Mouse (Mus musculus) CD8-positive naive resting alpha-beta T cell, adult 2 months (primary cell): ENCODE measurements around the gene 3110082I17Rik.

ENCODE experiments used
- DNase-seq, 2 experiments: peaks; one replicate each; pipeline ENCODE4 v3.0.0; 2022; ENCODE audit warnings: low read depth in 2 of 2, low spot score in 2 of 2

Gene 3110082I17Rik

GRCm38 (mm10) chr5:139380385-139381248 is 79.7 kb downstream of the 3110082I17Rik start:
- peak in 1 of 2 experiments; percentile 44 for DNase-seq

GRCm38 (mm10) chr5:139379771-139380384 is 80.4 kb downstream of the 3110082I17Rik start:
- no peak for DNase-seq

GRCm38 (mm10) chr5:139378986-139379629 is 81.2 kb downstream of the 3110082I17Rik start:
- no peak for DNase-seq

GRCm38 (mm10) chr5:139378271-139378556 is 82.1 kb downstream of the 3110082I17Rik start:
- DNase-seq: no peak

- DNase-seq: peak in 1 of 2 experiments; percentile 43
Measured at GRCm38 (mm10) chr5:139377468-139378270, 82.7 kb downstream of the 3110082I17Rik start, which contains the start of gene Gpr146. Gene Gpr146, plus strand, starts transcription at chr5:139377697.

GRCm38 (mm10) chr5:139374841-139375240 is 85.5 kb downstream of the 3110082I17Rik start:
- no peak for DNase-seq

- DNase-seq: no peak
Measured at GRCm38 (mm10) chr5:139373889-139374444, 86.4 kb downstream of the 3110082I17Rik start.

GRCm38 (mm10) chr5:139373126-139373525 is 87.2 kb downstream of the 3110082I17Rik start:
- DNase-seq: no peak

GRCm38 (mm10) chr5:139371631-139372401 is 88.5 kb downstream of the 3110082I17Rik start:
- DNase-seq: peak; percentile 84 to 92

GRCm38 (mm10) chr5:139371118-139371517 is 89.2 kb downstream of the 3110082I17Rik start:
- no peak for DNase-seq

- no peak for DNase-seq
Measured at GRCm38 (mm10) chr5:139370336-139370735, 90.0 kb downstream of the 3110082I17Rik start.

GRCm38 (mm10) chr5:139368638-139369320 is 91.5 kb downstream of the 3110082I17Rik start:
- DNase-seq: no peak

- peak in 1 of 2 experiments; percentile 33 for DNase-seq
Measured at GRCm38 (mm10) chr5:139367884-139368458, 92.4 kb downstream of the 3110082I17Rik start.

GRCm38 (mm10) chr5:139366484-139366883 is 93.8 kb downstream of the 3110082I17Rik start:
- no peak for DNase-seq

GRCm38 (mm10) chr5:139365827-139366226 is 94.5 kb downstream of the 3110082I17Rik start:
- no peak for DNase-seq

GRCm38 (mm10) chr5:139364911-139365571 is 95.3 kb downstream of the 3110082I17Rik start:
- DNase-seq: no peak

GRCm38 (mm10) chr5:139364260-139364910 is 95.9 kb downstream of the 3110082I17Rik start:
- peak; percentile 84 to 92 for DNase-seq

- no peak for DNase-seq
Measured at GRCm38 (mm10) chr5:139363858-139364257, 96.5 kb downstream of the 3110082I17Rik start.
